Mouse (Mus musculus): ENCODE data around the gene Tada3.
"Not testable (repeated sequence)": the region's sequence is repeated elsewhere in the genome, so short reads cannot be mapped to it uniquely, and the experiment has no call there.

Tada3 gene

GRCm38 (mm10) chr6:113341574-113341973 is 36.1 kb downstream of the Tada3 start:
- DNase-seq = peak; percentile 17

- DNase-seq = no peak
Observed at GRCm38 (mm10) chr6:113336852-113337620, 40.6 kb downstream of the Tada3 start.

- DNase-seq = no peak
Observed at GRCm38 (mm10) chr6:113334216-113334615, 43.5 kb downstream of the Tada3 start.

DNA sequence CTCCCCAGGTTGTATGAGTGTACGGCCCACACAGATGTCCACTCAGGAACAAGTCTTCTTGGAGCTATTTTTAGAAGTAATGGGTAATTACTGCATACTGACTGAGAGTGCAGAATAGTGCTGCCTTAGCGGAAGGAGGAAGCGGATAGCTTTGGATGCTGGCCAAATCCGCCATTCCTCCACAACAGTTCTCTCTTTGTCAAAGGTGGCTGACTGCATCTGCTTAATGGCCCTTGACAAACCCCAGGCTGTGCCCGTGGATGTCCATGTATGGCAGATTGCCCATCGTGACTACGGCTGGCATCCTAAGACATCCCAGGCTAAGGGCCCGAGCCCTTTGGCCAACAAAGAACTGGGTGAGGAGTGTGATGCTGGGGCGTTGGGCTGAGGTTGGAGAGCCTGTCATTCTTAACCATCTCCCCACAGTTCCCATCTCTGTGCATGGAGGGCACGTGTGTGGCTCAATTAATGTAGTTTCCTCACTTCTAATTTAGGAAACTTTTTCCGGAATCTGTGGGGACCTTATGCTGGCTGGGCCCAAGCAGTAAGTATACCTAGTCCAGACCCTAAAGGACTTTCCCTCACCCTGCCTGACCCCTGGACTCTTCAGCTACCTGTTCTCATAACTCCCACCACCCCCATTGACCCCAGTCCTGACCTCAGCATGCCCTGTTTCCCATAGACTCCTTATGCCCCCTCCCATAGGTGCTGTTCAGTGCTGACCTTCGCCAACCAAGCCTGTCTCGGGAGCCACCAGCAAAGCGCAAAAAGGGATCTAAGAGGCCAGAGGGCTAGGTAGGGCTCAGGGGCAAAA is 44.3 kb downstream of the Tada3 start:
- DNase-seq = no peak

DNA sequence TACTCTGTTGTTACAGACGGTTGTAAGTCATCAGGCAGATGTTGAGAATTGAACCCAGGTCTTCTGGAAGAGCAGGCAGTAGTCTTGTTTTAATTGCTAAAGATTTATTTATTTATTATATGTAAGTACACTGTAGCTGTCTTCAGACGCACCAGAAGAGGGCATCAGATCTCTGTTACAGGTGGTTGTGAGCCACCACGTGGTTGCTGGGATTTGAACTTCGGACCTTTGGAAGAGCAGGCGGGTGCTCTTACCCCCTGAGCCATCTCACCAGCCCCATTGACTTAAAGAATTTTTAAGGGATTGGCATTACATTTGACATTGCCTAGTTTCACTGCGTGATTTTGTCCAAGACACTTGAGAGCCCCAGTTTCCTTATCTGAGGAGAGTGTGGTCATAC is 44.9 kb downstream of the Tada3 start:
- DNase-seq = not testable (repeated sequence)

DNA sequence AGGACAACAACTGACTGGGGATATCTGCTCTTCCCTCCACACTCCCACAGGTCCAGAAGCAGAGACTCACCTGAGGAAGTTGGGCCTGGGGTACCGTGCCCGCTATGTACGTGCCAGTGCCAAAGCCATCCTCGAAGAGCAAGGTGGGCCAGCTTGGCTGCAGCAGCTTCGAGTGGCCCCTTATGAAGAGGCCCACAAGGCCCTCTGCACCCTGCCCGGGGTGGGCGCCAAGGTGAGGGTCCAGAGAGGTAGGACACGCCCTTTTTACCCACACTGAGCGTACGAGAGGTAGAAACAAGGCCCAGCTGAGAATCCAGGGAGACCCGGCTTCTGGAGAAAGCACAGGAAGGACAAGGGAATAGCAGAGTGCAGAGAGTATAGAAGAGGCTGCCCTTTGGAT is 46.0 kb downstream of the Tada3 start:
- DNase-seq = no peak

- DNase-seq = no peak
Observed at GRCm38 (mm10) chr6:113330547-113330946, 47.1 kb downstream of the Tada3 start.

- DNase-seq = no peak
Observed at GRCm38 (mm10) chr6:113329396-113329795, 48.3 kb downstream of the Tada3 start.

GRCm38 (mm10) chr6:113326533-113327315 is 51.0 kb downstream of the Tada3 start, which contains the start of gene Ogg1:
Gene Ogg1, plus strand, starts transcription at chr6:113326972.
- DNase-seq = peak; percentile 98
